Mouse (Mus musculus): ENCODE data around the gene Haus6.

DNA sequence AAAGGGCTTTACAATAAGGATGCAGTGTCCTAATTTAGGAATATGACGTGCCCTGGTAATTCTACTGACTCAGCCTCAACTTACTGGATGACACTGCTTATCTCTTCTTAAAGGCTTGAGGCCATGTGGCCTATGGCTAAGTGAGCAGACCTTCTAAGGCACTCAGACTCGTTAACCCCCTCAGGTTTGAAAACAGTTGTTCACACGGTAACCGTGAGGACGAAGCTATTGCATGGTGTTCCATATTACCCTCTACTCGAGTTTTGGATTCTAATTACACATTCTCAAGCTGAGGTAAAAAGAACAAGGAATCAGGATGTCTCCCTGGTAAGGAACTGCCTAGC, 36.9 kb downstream of the Haus6 start:
- TF ChIP-seq POLR2A (IDR thresholded peaks at IDR 0.05; ENCODE audit: borderline replicate concordance, extremely low read depth, insufficient read depth, insufficient read length, poor library complexity, severe bottlenecking) (no peak), CTCF (IDR thresholded peaks at IDR 0.05; ENCODE audit: borderline replicate concordance, extremely low read depth, insufficient read depth, insufficient read length) (no peak)
